Mouse (Mus musculus) CH12.LX (cell line): ENCODE results near the gene Cd200r2. TPM values are rescaled to one million over a fixed set of nuclear protein-coding genes. Genes with fewer than 3 reads are reported as not detected.

ENCODE experiments used
- polyA plus RNA-seq: library from polyadenylated mRNA; unstranded; fragments of >175 nt; gene quantifications from 2 replicates; pipeline ENCODE4 v1.2.1, GENCODE M21; 2012; ENCODE audit warnings: low read depth; ENCODE audit not compliant: insufficient read length
- total RNA-seq, 2 experiments: library from RNA; depleted of rRNA; stranded (reverse); fragments of 300-350 nt in 1 of 2; fragments of >200 nt in 1 of 2; gene quantifications; 2 replicates each; pipeline ENCODE4 v1.2.3; 2012 to 2014

The Cd200r2 gene
- total and polyA plus RNA-seq, 3 experiments, result 0.66 to 2.2 (median 0.74) TPM

Other genes with a start within 250 kb of the Cd200r2 start
- 14.0 and 17.5 TPM in 2 replicates for gene Nepro, start 142.8 kb upstream of the Cd200r2 start, total RNA-seq (2012; rRNA removed)
- 35.4 and 42.2 TPM in 2 replicates for gene Nepro, start 142.8 kb upstream of the Cd200r2 start, total RNA-seq (2014; rRNA removed)
- gene Nepro, start 142.8 kb upstream of the Cd200r2 start, polyA plus RNA-seq, result 34.2 and 34.5 TPM in 2 replicates
- 19.6 and 20.9 TPM in 2 replicates for gene Gtpbp8, start 120.7 kb upstream of the Cd200r2 start, total RNA-seq (2012; rRNA removed)
- 38.8 and 44.1 TPM in 2 replicates for gene Gtpbp8, start 120.7 kb upstream of the Cd200r2 start, total RNA-seq (2014; rRNA removed)
- gene Gtpbp8, start 120.7 kb upstream of the Cd200r2 start, polyA plus RNA-seq, result 24.2 and 28.1 TPM in 2 replicates
- gene Cd200r1, start 101.4 kb upstream of the Cd200r2 start, total RNA-seq (2012; rRNA removed), result 1.2 and 2.2 TPM in 2 replicates
- 5.3 and 5.4 TPM in 2 replicates for gene Cd200r1, start 101.4 kb upstream of the Cd200r2 start, total RNA-seq (2014; rRNA removed)
- gene Cd200r1, start 101.4 kb upstream of the Cd200r2 start, polyA plus RNA-seq, result 1.3 and 2.5 TPM in 2 replicates
- gene Cd200r4, start 55.4 kb upstream of the Cd200r2 start, total RNA-seq (2012; rRNA removed), result 0.59 and 1.1 TPM in 2 replicates
- 0.89 and 1.2 TPM in 2 replicates for gene Cd200r4, start 55.4 kb upstream of the Cd200r2 start, total RNA-seq (2014; rRNA removed)
- 0.57 and 0.76 TPM in 2 replicates for gene Cd200r4, start 55.4 kb upstream of the Cd200r2 start, polyA plus RNA-seq
- gene Cd200r3, start 76.6 kb downstream of the Cd200r2 start, total RNA-seq (2012; rRNA removed), result 5.0 and 5.7 TPM in 2 replicates
- gene Cd200r3, start 76.6 kb downstream of the Cd200r2 start, total RNA-seq (2014; rRNA removed), result 17.6 and 18.4 TPM in 2 replicates
- 5.9 and 6.9 TPM in 2 replicates for gene Cd200r3, start 76.6 kb downstream of the Cd200r2 start, polyA plus RNA-seq
- gene Ccdc80, start 226.3 kb downstream of the Cd200r2 start, total RNA-seq (2012; rRNA removed), result 9.5 TPM in 2 replicates
- gene Ccdc80, start 226.3 kb downstream of the Cd200r2 start, total RNA-seq (2014; rRNA removed), result 2.6 and 3.9 TPM in 2 replicates
- gene Ccdc80, start 226.3 kb downstream of the Cd200r2 start, polyA plus RNA-seq, result 6.1 and 6.6 TPM in 2 replicates